Mouse (Mus musculus) T-helper 2 cell (primary cell): ENCODE data around the gene Slain2.
"Not testable (repeated sequence)": the region's sequence is repeated elsewhere in the genome, so short reads cannot be mapped to it uniquely, and the experiment has no call there.

Source experiments
- in situ Hi-C: fragments of 300-600 bp; cut with MboI, MseI; formaldehyde crosslinking; loops from one replicate; pipeline ENCODE4 v1.15.1; 2025; ENCODE audit warnings: high pct_unique_total_duplicates

Gene Slain2

GRCm38 (mm10) chr5:72950252-72950651 lies 36.1 kb downstream of the Slain2 start:
- in situ Hi-C loops = no loop called here

- in situ Hi-C loops = no loop called here
These were observed 40.0 kb downstream of the Slain2 start for GRCm38 (mm10) chr5:72953996-72954604.

- in situ Hi-C loops = no loop called here
These were observed 43.2 kb downstream of the Slain2 start for GRCm38 (mm10) chr5:72957281-72957680.

GRCm38 (mm10) chr5:72960096-72960495 lies 46.0 kb downstream of the Slain2 start:
- in situ Hi-C loops = no loop called here

GRCm38 (mm10) chr5:72965706-72966105 lies 51.6 kb downstream of the Slain2 start:
- in situ Hi-C loops = no loop called here

- in situ Hi-C loops = no loop called here
These were observed 58.3 kb downstream of the Slain2 start for GRCm38 (mm10) chr5:72972435-72972834.

- in situ Hi-C loops = no loop called here
These were observed 58.8 kb downstream of the Slain2 start for GRCm38 (mm10) chr5:72972934-72973333.

- in situ Hi-C loops = loop anchor here (25.0 kb wide), 1 partner anchor 413 kb away; no protein-coding TSS in a partner anchor
These were observed 60.5 kb downstream of the Slain2 start, which contains the start of gene Gm10135 for GRCm38 (mm10) chr5:72974602-72975001. Gm10135 (minus strand) TSS chr5:72974702.

GRCm38 (mm10) chr5:72975996-72976395 lies 61.9 kb downstream of the Slain2 start:
- in situ Hi-C loops = loop anchor here (25.0 kb wide), 1 partner anchor 411 kb away; no protein-coding TSS in a partner anchor

- in situ Hi-C loops = loop anchor here (25.0 kb wide), 1 partner anchor 411 kb away; no protein-coding TSS in a partner anchor
These were observed 62.4 kb downstream of the Slain2 start for GRCm38 (mm10) chr5:72976539-72976938.

GRCm38 (mm10) chr5:72984091-72984490 lies 70.0 kb downstream of the Slain2 start:
- in situ Hi-C loops = loop anchor here (5.0 to 25.0 kb wide), 2 partner anchors 88 to 403 kb away; no protein-coding TSS in a partner anchor

- in situ Hi-C loops = loop anchor here (25.0 kb wide), 1 partner anchor 400 kb away; no protein-coding TSS in a partner anchor
These were observed 73.7 kb downstream of the Slain2 start for GRCm38 (mm10) chr5:72987786-72988185.

- in situ Hi-C loops = loop anchor here (25.0 kb wide), 1 partner anchor 398 kb away; no protein-coding TSS in a partner anchor
These were observed 75.7 kb downstream of the Slain2 start for GRCm38 (mm10) chr5:72989756-72990155.

GRCm38 (mm10) chr5:72992474-72992873 lies 78.4 kb downstream of the Slain2 start:
- in situ Hi-C loops = loop anchor here (25.0 kb wide), 1 partner anchor 395 kb away; no protein-coding TSS in a partner anchor

GRCm38 (mm10) chr5:72994424-72994823 lies 80.3 kb downstream of the Slain2 start:
- in situ Hi-C loops = loop anchor here (25.0 kb wide), 1 partner anchor 393 kb away; no protein-coding TSS in a partner anchor

- in situ Hi-C loops = loop anchor here (25.0 kb wide), 1 partner anchor 392 kb away; no protein-coding TSS in a partner anchor
These were observed 80.8 kb downstream of the Slain2 start for GRCm38 (mm10) chr5:72994928-72995327.

- in situ Hi-C loops = loop anchor here (25.0 kb wide), 1 partner anchor 392 kb away; no protein-coding TSS in a partner anchor
These were observed 81.3 kb downstream of the Slain2 start for GRCm38 (mm10) chr5:72995379-72995778.

GRCm38 (mm10) chr5:72998546-72998945 lies 84.4 kb downstream of the Slain2 start:
- in situ Hi-C loops = loop anchor here (25.0 kb wide), 1 partner anchor 389 kb away; no protein-coding TSS in a partner anchor

GRCm38 (mm10) chr5:73004046-73004445 lies 89.9 kb downstream of the Slain2 start:
- in situ Hi-C loops = no loop called here

- in situ Hi-C loops = no loop called here
These were observed 92.9 kb downstream of the Slain2 start, which contains the start of gene Slc10a4 for GRCm38 (mm10) chr5:73006784-73007581. Slc10a4 (plus strand) TSS chr5:73006883.

- in situ Hi-C loops = no loop called here
These were observed 93.5 kb downstream of the Slain2 start for GRCm38 (mm10) chr5:73007582-73007959.

- in situ Hi-C loops = not testable (repeated sequence)
These were observed 94.1 kb downstream of the Slain2 start for GRCm38 (mm10) chr5:73008230-73008629.
